ENCODE assay signal across 8 mouse cellular contexts in genomic region chr10:77590812-77591211, GRCm38 (mm10). TPM values are rescaled to one million over a fixed set of nuclear protein-coding genes. Genes with fewer than 3 reads are reported as not detected.
DNase-seq lines count a peak whose midpoint lies in the region; ATAC-seq lines count a peak whose summit lies in the region.

No protein-coding gene starts in this region.

- H3K4me2 ChIP-seq in intestine, embryonic 14.5 days (ENCODE audit: low read length), result no peak overlapping the region
- no peak overlapping the region for H3K4me2 ChIP-seq in liver, embryonic 16.5 days (ENCODE audit: low read depth, low read length)

- H3K9ac ChIP-seq in intestine, embryonic 14.5 days (ENCODE audit: low read length), result no peak overlapping the region
- no peak overlapping the region for H3K9ac ChIP-seq in liver, embryonic 16.5 days (ENCODE audit: low read depth, low read length)

- WGBS in intestine, embryonic 14.5 days, result 40% methylated on average over 6 of the region's 6 CpGs
- 29% methylated on average over 6 of the region's 6 CpGs for WGBS in liver, embryonic 16.5 days (ENCODE audit: insufficient replicate concordance)

- peak; percentile 48 for ATAC-seq in intestine, embryonic 14.5 days (replicated peaks; ENCODE audit: low FRiP score, low TSS enrichment, low read depth)
- ATAC-seq in liver, embryonic 16.5 days (ENCODE audit: low read depth), result peak; percentile 80
- peak; percentile 87 for ATAC-seq in neutrophil, adult 5-6 weeks (ENCODE audit: extremely low read depth, insufficient number of reproducible peaks, low FRiP score, poor library complexity, severe bottlenecking)

- H3K4me3 ChIP-seq in erythroblast, embryonic 14.5 days (replicated peaks), result peak overlapping the region; percentile 25
- H3K4me3 ChIP-seq in intestine, embryonic 14.5 days (ENCODE audit: low read depth, low read length), result no peak overlapping the region
- no peak overlapping the region for H3K4me3 ChIP-seq in liver, embryonic 16.5 days (ENCODE audit: low read depth, low read length)

- peak; percentile 62 for DNase-seq in right cerebral cortex, adult 18-20 months
- no peak for DNase-seq in right cerebral cortex, adult 2 months (ENCODE audit: low spot score in 2 of 2)
- peak; percentile 68 for DNase-seq in c-Kit-negative CD71-positive TER-119-positive erythroid progenitor cells, embryonic 14.5 days (ENCODE audit: low read depth, low spot score)
- no peak for DNase-seq in intestine, embryonic 14.5 days (ENCODE audit: low spot score)
- no peak for DNase-seq in layer of hippocampus, postnatal 36 days

- H3K27ac ChIP-seq in intestine, embryonic 14.5 days (ENCODE audit: low read depth), result no peak overlapping the region
- peak overlapping the region; percentile 24; the same call in 1 of the 2 replicates for H3K27ac ChIP-seq in liver, embryonic 16.5 days (ENCODE audit: low read length)

- H3K4me1 ChIP-seq in erythroblast, embryonic 14.5 days (ENCODE audit: control insufficient read depth), result peaks cover 44% of the 10 kb centered on the region
- H3K4me1 ChIP-seq in intestine, embryonic 14.5 days (replicated peaks; ENCODE audit: control insufficient read depth, insufficient read depth, low read length), result 0 out of 2 replicates have a peak, but pooled peaks cover 3% of the 10 kb centered on the region
- H3K4me1 ChIP-seq in liver, embryonic 16.5 days (ENCODE audit: control insufficient read depth, low read depth, low read length), result peaks cover 39% of the 10 kb centered on the region

- peaks cover 5% of the 10 kb centered on the region for H3K9me3 ChIP-seq in erythroblast, embryonic 14.5 days (ENCODE audit: control insufficient read depth, low read length)
- no peaks in the 10 kb centered on the region for H3K9me3 ChIP-seq in intestine, embryonic 14.5 days (ENCODE audit: control insufficient read depth, low read length)
- no peaks in the 10 kb centered on the region for H3K9me3 ChIP-seq in liver, embryonic 16.5 days (replicated peaks; ENCODE audit: control insufficient read depth, low read length)

- peaks cover 99% of the 10 kb centered on the region for H3K36me3 ChIP-seq in erythroblast, embryonic 14.5 days (ENCODE audit: control insufficient read depth)
- peaks cover 83% of the 10 kb centered on the region for H3K36me3 ChIP-seq in intestine, embryonic 14.5 days (ENCODE audit: control insufficient read depth, insufficient read depth, low read length)
- peaks cover 35% of the 10 kb centered on the region for H3K36me3 ChIP-seq in liver, embryonic 16.5 days (ENCODE audit: control insufficient read depth, insufficient read depth)

- H3K27me3 ChIP-seq in erythroblast, embryonic 14.5 days (ENCODE audit: control insufficient read depth), result no peaks in the 10 kb centered on the region
- H3K27me3 ChIP-seq in intestine, embryonic 14.5 days (replicated peaks; ENCODE audit: control insufficient read depth, insufficient read depth, low read length), result no peaks in the 10 kb centered on the region
- no peaks in the 10 kb centered on the region for H3K27me3 ChIP-seq in liver, embryonic 16.5 days (ENCODE audit: control insufficient read depth, insufficient read depth, low read depth, low read length)

RNA-seq across cellular contexts. Expression of gene Pttg1ip, which starts 9.3 kb away (rescaled TPM):
- 7.2 and 9.7 TPM in 2 replicates for polyA plus RNA-seq in erythroblast, embryonic 14.5 days (2012)
- polyA plus RNA-seq in intestine, embryonic 14.5 days (2014; fragmentation: Nextera tagmentation; extraction: Ambion mirVana), result 155 and 156 TPM in 2 replicates
- polyA plus RNA-seq in liver, embryonic 16.5 days (2015; fragmentation: Nextera tagmentation; extraction: Ambion mirVana), result 87.3 and 94.5 TPM in 2 replicates
- total RNA-seq in neutrophil, adult 5-6 weeks (2017), result 78.7 and 87.5 TPM in 2 replicates
- total RNA-seq in layer of hippocampus, postnatal 36 days (2021), result 10 to 100 TPM; 68.2 to 69.0 TPM

RNA-seq across cellular contexts. Expression of gene Sumo3, which starts 15.1 kb away (rescaled TPM):
- polyA plus RNA-seq in erythroblast, embryonic 14.5 days (2012), result 3.1 and 3.3 TPM in 2 replicates
- 314 and 336 TPM in 2 replicates for polyA plus RNA-seq in intestine, embryonic 14.5 days (2014; fragmentation: Nextera tagmentation; extraction: Ambion mirVana)
- polyA plus RNA-seq in liver, embryonic 16.5 days (2015; fragmentation: Nextera tagmentation; extraction: Ambion mirVana), result 82.3 and 92.2 TPM in 2 replicates
- total RNA-seq in neutrophil, adult 5-6 weeks (2017), result 32.6 and 52.2 TPM in 2 replicates
- total RNA-seq in layer of hippocampus, postnatal 36 days (2021), result 100 to 1,000 TPM; 127 TPM

RNA-seq across cellular contexts. Expression of gene Gm49325, which starts 15.2 kb away (rescaled TPM):
- not detected in 2 replicates for polyA plus RNA-seq in erythroblast, embryonic 14.5 days (2012)
- 2.0 TPM in 1 of 2 replicates, not detected in the other for polyA plus RNA-seq in intestine, embryonic 14.5 days (2014; fragmentation: Nextera tagmentation; extraction: Ambion mirVana)
- 0.61 TPM in 1 of 2 replicates, not detected in the other for polyA plus RNA-seq in liver, embryonic 16.5 days (2015; fragmentation: Nextera tagmentation; extraction: Ambion mirVana)
- not detected in 2 replicates for total RNA-seq in neutrophil, adult 5-6 weeks (2017)
- total RNA-seq in layer of hippocampus, postnatal 36 days (2021), result 10 to 100 TPM; 17.2 to 29.6 TPM

RNA-seq across cellular contexts. Expression of gene Ube2g2, which starts 31.3 kb away (rescaled TPM):
- 2.6 and 2.9 TPM in 2 replicates for polyA plus RNA-seq in erythroblast, embryonic 14.5 days (2012)
- 46.7 and 48.5 TPM in 2 replicates for polyA plus RNA-seq in intestine, embryonic 14.5 days (2014; fragmentation: Nextera tagmentation; extraction: Ambion mirVana)
- 43.7 and 46.3 TPM in 2 replicates for polyA plus RNA-seq in liver, embryonic 16.5 days (2015; fragmentation: Nextera tagmentation; extraction: Ambion mirVana)
- 21.9 and 23.3 TPM in 2 replicates for total RNA-seq in neutrophil, adult 5-6 weeks (2017)
- 10 to 100 TPM; 83.8 to 95.4 TPM for total RNA-seq in layer of hippocampus, postnatal 36 days (2021)

Comparison
In these comparisons a context has a peak if more than half of its experiments do, and no peak if none do; other contexts are left out.
1. DNase-seq: peak in right cerebral cortex, adult 18-20 months (single experiment) and c-Kit-negative CD71-positive TER-119-positive erythroid progenitor cells, embryonic 14.5 days (single experiment); none in right cerebral cortex, adult 2 months (0 of 2), intestine, embryonic 14.5 days (single experiment) and layer of hippocampus, postnatal 36 days (0 of 2).
2. RNA of gene Sumo3, which starts 15.1 kb away (polyA plus RNA-seq): 314 to 336 TPM in intestine, embryonic 14.5 days and 82.3 to 92.2 TPM in liver, embryonic 16.5 days; 3.1 to 3.3 TPM in erythroblast, embryonic 14.5 days; every median in the first group is over 10 times any median in the second.
3. Peak in every context shown above with its lines, with median percentiles within 50 percentile points of each other: ATAC-seq.